Mouse (Mus musculus) E14TG2a.4 (cell line): ENCODE measurements around the gene Celsr2.
A peak's percentile ranks its signal among the peaks of the same experiment; 100 is the strongest.

Experiments
- H3K27me3 ChIP-seq: 2 replicates; pipeline ENCODE4 v1.6.1; 2014; ENCODE audit warnings: low read length, control low read depth; ENCODE audit not compliant: insufficient read depth
- H3K36me3 ChIP-seq: 2 replicates; pipeline ENCODE4 v1.6.1; 2014; ENCODE audit warnings: low read length, control low read depth; ENCODE audit not compliant: insufficient read depth
- H3K4me1 ChIP-seq: replicated peaks from 2 replicates; pipeline ENCODE4 v1.6.1; 2014; ENCODE audit warnings: low read depth, low read length, control low read depth
- H3K4me3 ChIP-seq: replicated peaks from 2 replicates; pipeline ENCODE4 v1.5.1; 2014; ENCODE audit warnings: mild to moderate bottlenecking, low read length
- H3K9me3 ChIP-seq: 2 replicates; pipeline ENCODE4 v1.6.1; 2014; ENCODE audit warnings: low read length, control low read depth
- CTCF ChIP-seq: conservative IDR thresholded peaks from 2 replicates; pipeline ENCODE4 v1.5.1; 2014; ENCODE audit warnings: low read length
- NANOG ChIP-seq: IDR thresholded peaks from 2 replicates; pipeline ENCODE4 v1.6.1; 2014; ENCODE audit warnings: borderline replicate concordance, low read length, mixed read lengths
- POU5F1 ChIP-seq: IDR thresholded peaks from 2 replicates; pipeline ENCODE4 v1.6.1; 2014; ENCODE audit warnings: low read length, borderline replicate concordance

Gene Celsr2

DNA sequence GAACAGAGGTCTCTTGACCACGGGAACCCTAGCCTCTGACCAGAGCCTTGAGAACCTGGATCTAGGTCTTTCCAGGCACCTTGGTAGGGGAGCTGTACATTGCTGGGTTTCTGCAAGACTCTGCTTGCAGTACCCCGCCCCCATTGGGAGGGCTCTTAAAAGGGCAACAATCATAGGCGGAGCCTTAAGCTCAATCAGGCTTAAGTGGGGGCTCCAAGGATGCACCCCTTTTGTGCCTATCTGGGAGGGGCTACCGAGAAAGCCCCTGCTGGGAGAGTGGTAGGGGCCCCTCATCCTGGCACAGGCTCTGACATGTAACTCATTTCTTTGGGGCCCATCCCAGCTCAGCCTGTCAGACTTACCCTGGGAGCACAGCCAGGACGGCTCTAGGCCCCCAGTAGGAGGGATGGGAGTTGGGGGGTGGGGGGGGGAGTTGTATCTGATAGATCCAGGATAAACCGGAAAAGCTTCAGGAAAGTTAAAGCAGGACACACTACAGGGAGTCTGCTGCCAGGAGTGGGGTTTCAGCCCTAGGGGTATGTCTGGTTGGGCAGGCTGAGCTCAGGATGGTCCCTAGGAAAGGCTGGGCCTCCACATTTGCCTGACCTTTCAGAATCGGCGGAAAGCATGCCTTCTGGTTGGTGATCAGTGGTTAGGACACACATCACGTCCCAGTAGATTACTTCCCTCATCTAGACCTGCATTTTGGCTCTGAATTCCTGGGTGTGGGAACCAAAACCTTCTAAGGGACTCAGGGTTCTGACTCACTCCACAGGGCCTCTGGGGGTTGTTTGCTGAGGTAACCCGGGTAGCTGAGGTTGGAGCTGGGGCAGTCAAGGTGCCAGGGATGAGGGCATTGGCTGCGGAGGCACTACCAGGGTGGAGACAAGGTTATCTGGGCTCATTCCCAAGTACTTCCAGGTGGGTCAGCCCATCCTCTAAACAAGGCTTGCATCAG lies 8.8 kb upstream of the Celsr2 start:
- TF ChIP-seq POU5F1 = no peak
- TF ChIP-seq NANOG = no peak
- no peak for TF ChIP-seq CTCF
- H3K36me3 ChIP-seq = peaks cover 44% of the 10 kb centered on the region
- peak overlapping the region; percentile 26 for H3K4me3 ChIP-seq
- H3K27me3 ChIP-seq = peaks cover 27% of the 10 kb centered on the region
- H3K4me1 ChIP-seq = peaks cover 65% of the 10 kb centered on the region
- no peaks in the 10 kb centered on the region for H3K9me3 ChIP-seq

DNA sequence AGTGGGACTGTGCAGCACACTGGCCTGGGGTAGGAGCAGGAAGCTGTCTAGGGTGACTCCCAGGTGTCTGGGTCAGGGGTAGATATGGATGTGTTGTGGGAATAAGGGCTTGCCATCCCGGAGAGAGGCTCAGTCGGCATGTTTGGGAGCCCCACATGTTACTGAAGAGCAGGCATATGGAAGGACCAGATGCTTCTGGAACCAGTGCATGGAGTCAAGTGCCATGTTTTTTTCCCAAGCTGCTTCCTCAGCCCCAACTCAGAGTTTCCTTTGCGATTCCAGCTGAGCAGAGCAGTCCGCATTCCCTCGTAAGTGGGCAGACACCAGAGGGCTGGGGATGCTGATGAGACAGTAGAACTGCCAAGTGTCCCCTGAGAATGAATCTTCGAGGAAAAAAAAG lies 7.7 kb upstream of the Celsr2 start:
- Histone ChIP-seq H3K4me1 (peaks cover 54% of the 10 kb centered on the region), H3K9me3 (no peaks in the 10 kb centered on the region), H3K36me3 (peaks cover 33% of the 10 kb centered on the region), H3K27me3 (peaks cover 35% of the 10 kb centered on the region), H3K4me3 (no peak overlapping the region)
- TF ChIP-seq POU5F1 (no peak), NANOG (no peak), CTCF (no peak)

DNA sequence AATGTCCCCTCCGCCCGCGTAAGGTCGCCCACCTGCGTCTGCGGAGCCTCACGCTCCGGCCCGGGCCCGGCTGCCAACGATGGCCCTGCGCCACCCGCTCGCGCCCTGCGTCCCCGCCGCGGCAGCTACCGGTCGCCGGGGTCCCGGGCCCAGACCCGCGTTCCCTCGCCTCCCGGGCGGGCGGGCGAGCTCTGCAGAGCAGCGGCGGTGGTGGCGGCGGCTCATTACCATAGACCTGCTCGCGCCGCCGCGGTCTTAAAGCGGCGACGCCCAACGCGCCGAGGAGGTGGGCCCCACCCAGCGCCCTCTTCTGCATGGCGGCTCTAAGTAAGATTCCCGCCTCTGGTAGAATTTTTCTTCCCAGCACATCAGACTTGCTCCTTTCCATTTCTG lies 475 bp upstream of the Celsr2 start:
- Histone ChIP-seq H3K36me3 (no peaks in the 10 kb centered on the region), H3K4me1 (peaks cover 46% of the 10 kb centered on the region), H3K4me3 (peak overlapping the region; percentile 85), H3K27me3 (peaks cover 77% of the 10 kb centered on the region), H3K9me3 (no peaks in the 10 kb centered on the region)
- no peak for TF ChIP-seq NANOG
- TF ChIP-seq CTCF = no peak
- no peak for TF ChIP-seq POU5F1

DNA sequence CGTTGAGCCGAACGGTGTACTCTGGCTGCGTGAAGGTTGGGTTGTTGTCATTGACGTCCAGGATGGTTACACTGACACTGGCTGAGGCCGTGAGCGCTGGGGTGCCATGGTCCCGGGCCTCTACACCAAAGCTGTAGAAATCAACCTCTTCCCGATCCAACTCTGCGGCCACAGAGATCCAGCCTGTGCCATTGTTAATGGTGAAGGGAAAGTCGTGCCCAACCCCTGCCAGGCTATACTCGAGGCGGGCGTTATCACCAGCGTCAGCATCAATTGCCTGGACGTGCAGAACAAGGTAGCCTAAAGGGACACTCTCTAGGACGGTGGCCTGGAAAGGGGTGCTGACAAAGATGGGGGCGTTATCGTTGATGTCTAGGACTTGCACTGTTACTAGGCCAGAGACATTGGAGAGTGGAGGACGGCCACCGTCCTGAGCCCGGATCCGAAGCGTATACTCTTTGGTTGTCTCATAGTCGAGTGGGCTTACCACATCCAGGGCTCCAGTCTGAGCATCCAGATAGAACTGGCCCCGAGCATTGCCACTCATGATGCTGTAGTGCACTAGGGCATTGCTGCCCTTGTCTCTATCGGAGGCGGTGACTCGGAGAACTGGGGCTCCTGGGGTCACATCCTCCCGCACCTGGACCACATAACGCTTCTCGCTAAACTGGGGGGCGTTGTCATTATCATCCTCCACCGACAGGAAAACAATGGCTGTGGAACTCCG lies 1.6 kb downstream of the Celsr2 start:
- peaks cover 51% of the 10 kb centered on the region for H3K4me1 ChIP-seq
- no peaks in the 10 kb centered on the region for H3K36me3 ChIP-seq
- no peaks in the 10 kb centered on the region for H3K9me3 ChIP-seq

DNA sequence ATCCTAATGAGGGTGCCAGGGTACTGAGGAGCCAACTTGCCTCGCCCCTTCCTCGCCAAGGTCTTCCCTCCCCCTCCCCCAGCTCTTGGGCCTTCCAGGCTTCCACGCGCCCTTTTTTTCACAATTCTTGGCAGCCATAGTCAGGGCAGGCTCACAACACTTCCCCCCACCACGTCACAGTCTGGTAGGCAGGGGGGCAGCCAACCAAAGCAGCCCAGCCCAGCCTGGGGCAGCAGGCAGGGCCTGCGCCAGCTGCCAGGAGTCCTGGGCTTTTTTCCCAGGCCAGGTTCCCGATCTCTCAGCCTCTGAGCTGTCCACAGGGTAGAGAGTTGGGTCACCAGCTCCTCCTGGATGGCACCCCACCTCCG lies 3.6 kb downstream of the Celsr2 start:
- Histone ChIP-seq H3K4me1 (peaks cover 64% of the 10 kb centered on the region), H3K36me3 (no peaks in the 10 kb centered on the region), H3K9me3 (no peaks in the 10 kb centered on the region), H3K4me3 (no peak overlapping the region), H3K27me3 (peaks cover 83% of the 10 kb centered on the region)
- TF ChIP-seq NANOG = no peak
- TF ChIP-seq CTCF = no peak
- TF ChIP-seq POU5F1 = no peak

More for the DNA sequence above, 1.6 kb downstream of the Celsr2 start:
- H3K4me3 ChIP-seq = peak overlapping the region; percentile 85; the same call in 1 of the 2 replicates
- H3K27me3 ChIP-seq = peaks cover 84% of the 10 kb centered on the region
- no peak for TF ChIP-seq CTCF
- TF ChIP-seq POU5F1 = no peak
- no peak for TF ChIP-seq NANOG

DNA sequence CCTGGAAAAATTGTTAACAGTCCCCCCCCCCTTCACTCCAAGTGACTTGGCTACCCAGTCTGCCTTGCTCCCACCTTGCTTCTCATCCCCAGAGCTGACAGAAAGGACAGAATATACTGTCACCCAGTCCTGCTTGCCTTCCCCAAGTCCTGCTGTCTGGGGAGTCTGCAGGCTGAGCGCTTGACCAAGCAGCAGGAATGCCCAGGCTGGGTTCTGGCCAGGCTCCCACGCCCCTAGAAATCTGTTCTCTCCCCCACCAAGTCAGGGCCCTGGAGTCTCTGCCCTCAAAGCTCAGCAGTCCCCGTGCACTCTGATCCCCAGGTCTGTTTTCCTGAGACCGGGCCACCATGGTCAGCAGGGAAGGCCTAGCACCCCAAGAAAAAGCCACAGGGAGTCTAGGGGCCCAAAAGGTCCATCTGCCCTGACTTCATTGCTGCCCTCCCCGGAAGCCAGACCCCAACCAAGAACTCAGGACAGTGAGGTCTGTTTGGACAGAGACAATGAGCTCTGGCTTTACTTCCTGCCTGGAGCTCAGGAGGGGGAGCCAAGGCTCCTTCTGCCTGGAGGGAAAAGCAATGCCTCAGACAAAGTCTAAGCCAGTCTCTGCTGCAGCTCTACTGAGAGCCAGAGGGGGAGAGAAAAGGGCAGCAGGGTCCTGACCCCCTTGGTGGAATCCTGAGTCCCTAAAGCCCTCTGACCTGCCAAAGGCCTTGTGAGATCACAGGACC lies 4.2 kb downstream of the Celsr2 start:
- no peaks in the 10 kb centered on the region for H3K9me3 ChIP-seq
- H3K4me1 ChIP-seq = peaks cover 70% of the 10 kb centered on the region
- H3K4me3 ChIP-seq = no peak overlapping the region
- no peak for TF ChIP-seq POU5F1
- TF ChIP-seq NANOG = no peak
- TF ChIP-seq CTCF = no peak
- no peaks in the 10 kb centered on the region for H3K36me3 ChIP-seq
- H3K27me3 ChIP-seq = peaks cover 83% of the 10 kb centered on the region

DNA sequence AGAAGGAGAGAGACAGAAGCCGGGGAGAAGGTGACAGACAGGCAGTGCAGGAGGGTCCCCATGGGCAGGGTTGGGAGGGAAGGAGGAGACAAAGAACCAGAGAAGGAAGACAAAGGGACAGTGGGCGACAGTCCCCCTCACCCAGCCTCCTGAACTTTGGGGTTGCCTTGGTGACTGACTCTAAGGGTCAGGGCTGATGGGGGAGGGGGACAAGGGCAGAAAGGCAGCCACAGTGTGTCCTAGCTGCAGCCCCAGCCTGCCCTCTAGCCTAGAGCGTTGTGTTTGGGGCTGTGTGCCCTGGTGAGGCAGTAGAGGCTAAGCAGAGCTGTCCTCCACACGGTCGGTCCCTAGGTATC lies 5.0 kb downstream of the Celsr2 start:
- no peaks in the 10 kb centered on the region for H3K9me3 ChIP-seq

More for the DNA sequence above, 5.0 kb downstream of the Celsr2 start:
- peaks cover 74% of the 10 kb centered on the region for H3K4me1 ChIP-seq
- TF ChIP-seq POU5F1 (no peak), CTCF (no peak), NANOG (no peak)
- H3K36me3 ChIP-seq = no peaks in the 10 kb centered on the region
- H3K27me3 ChIP-seq = peaks cover 86% of the 10 kb centered on the region
- H3K4me3 ChIP-seq = no peak overlapping the region
